Mouse (Mus musculus) cortical plate, adult 2 months (tissue): ENCODE measurements around the gene Ubac2. TPM values are rescaled to one million over a fixed set of nuclear protein-coding genes. Genes with fewer than 3 reads are reported as not detected.

Experiments
- H3K27ac ChIP-seq: fragments of 200-500 bp; 2 replicates; pipeline ENCODE4 v1.5.1; 2012; ENCODE audit warnings: low read length, control low read depth, inconsistent platforms; ENCODE audit not compliant: insufficient read depth
- H3K4me1 ChIP-seq: fragments of 200-500 bp; 2 replicates; pipeline ENCODE4 v1.6.1; 2011; ENCODE audit warnings: low read length; ENCODE audit not compliant: control insufficient read depth, insufficient read depth
- H3K4me3 ChIP-seq: fragments of 200-500 bp; 2 replicates; pipeline ENCODE4 v1.5.1; 2011; ENCODE audit warnings: mild to moderate bottlenecking, low read length, control low read depth; ENCODE audit not compliant: insufficient read depth
- CTCF ChIP-seq: fragments of 200-500 bp; IDR thresholded peaks from 2 replicates; pipeline ENCODE4 v1.5.1; 2011; ENCODE audit warnings: mild to moderate bottlenecking, control low read depth, low read length; ENCODE audit not compliant: insufficient read depth; ENCODE audit errors: extremely low read depth
- POLR2A ChIP-seq: fragments of 200-500 bp; IDR thresholded peaks from 2 replicates; pipeline ENCODE4 v1.6.1; 2011; ENCODE audit warnings: mild to moderate bottlenecking, low read length, control low read depth; ENCODE audit not compliant: insufficient read depth; ENCODE audit errors: extremely low read depth
- polyA plus RNA-seq: library from polyadenylated mRNA; depleted of rRNA; stranded (reverse); fragments of >200 nt; gene quantifications from 2 replicates; pipeline ENCODE4 v1.2.3, GENCODE M21; 2012

Gene Ubac2
- polyA plus RNA-seq, 1 experiment, result 41.5 TPM

- H3K4me3 ChIP-seq, result no peak overlapping the region
- no peak for TF ChIP-seq POLR2A
- no peak for TF ChIP-seq CTCF
- peaks cover 3% of the 10 kb centered on the region for H3K4me1 ChIP-seq
- no peak overlapping the region for H3K27ac ChIP-seq
Observed at GRCm38 (mm10) chr14:121992395-121993280, 114.2 kb downstream of the Ubac2 start.

- Histone ChIP-seq H3K4me1 (peaks cover 3% of the 10 kb centered on the region), H3K4me3 (no peak overlapping the region), H3K27ac (no peak overlapping the region)
- TF ChIP-seq POLR2A, result no peak
- TF ChIP-seq CTCF, result no peak
Observed at GRCm38 (mm10) chr14:121993616-121994015, 115.2 kb downstream of the Ubac2 start.

- Histone ChIP-seq H3K4me3 (no peak overlapping the region), H3K4me1 (peaks cover 3% of the 10 kb centered on the region), H3K27ac (no peak overlapping the region)
- TF ChIP-seq POLR2A (no peak), CTCF (no peak)
Observed at GRCm38 (mm10) chr14:121994171-121994700, 115.8 kb downstream of the Ubac2 start.

- no peak overlapping the region for H3K4me3 ChIP-seq
- no peak overlapping the region for H3K27ac ChIP-seq
- no peak for TF ChIP-seq POLR2A
- no peak for TF ChIP-seq CTCF
Observed at GRCm38 (mm10) chr14:121994846-121995556, 116.6 kb downstream of the Ubac2 start.

GRCm38 (mm10) chr14:121995557-121995870 lies 117.1 kb downstream of the Ubac2 start:
- no peak overlapping the region for H3K27ac ChIP-seq
- TF ChIP-seq POLR2A (no peak), CTCF (no peak)
- peaks cover 3% of the 10 kb centered on the region for H3K4me1 ChIP-seq
- no peak overlapping the region for H3K4me3 ChIP-seq

More at GRCm38 (mm10) chr14:121994846-121995556, 116.6 kb downstream of the Ubac2 start:
- H3K4me1 ChIP-seq, result peaks cover 3% of the 10 kb centered on the region

- TF ChIP-seq CTCF, result no peak
- TF ChIP-seq POLR2A, result no peak
- H3K4me3 ChIP-seq, result no peak overlapping the region
- peaks cover 5% of the 10 kb centered on the region for H3K4me1 ChIP-seq
- H3K27ac ChIP-seq, result no peak overlapping the region
Observed at GRCm38 (mm10) chr14:121996786-121997185, 118.4 kb downstream of the Ubac2 start.

GRCm38 (mm10) chr14:121999455-121999854 lies 121.0 kb downstream of the Ubac2 start:
- TF ChIP-seq CTCF, result no peak
- TF ChIP-seq POLR2A, result no peak
- Histone ChIP-seq H3K4me3 (no peak overlapping the region), H3K27ac (no peak overlapping the region), H3K4me1 (peaks cover 1% of the 10 kb centered on the region)

GRCm38 (mm10) chr14:122000346-122001105 lies 122.1 kb downstream of the Ubac2 start:
- no peak for TF ChIP-seq POLR2A
- no peak for TF ChIP-seq CTCF
- Histone ChIP-seq H3K4me3 (no peak overlapping the region), H3K27ac (no peak overlapping the region), H3K4me1 (peaks cover 1% of the 10 kb centered on the region; the same call in 1 of the 2 replicates)

- Histone ChIP-seq H3K4me1 (peaks cover 1% of the 10 kb centered on the region; the same call in 1 of the 2 replicates), H3K4me3 (no peak overlapping the region), H3K27ac (no peak overlapping the region)
- TF ChIP-seq POLR2A, result no peak
- TF ChIP-seq CTCF, result no peak
Observed at GRCm38 (mm10) chr14:122002224-122002623, 123.8 kb downstream of the Ubac2 start.
